Mouse (Mus musculus) megakaryocyte, embryonic 14.5 days (primary cell): ENCODE measurements around the gene B230118H07Rik.

ENCODE experiments used
- FLI1 ChIP-seq: IDR thresholded peaks from 2 replicates; pipeline ENCODE4 v1.6.1; 2012; ENCODE audit warnings: low read length, inconsistent platforms, mixed read lengths
- GATA1 ChIP-seq: IDR thresholded peaks from 3 replicates; pipeline ENCODE4 v1.6.1; 2012; ENCODE audit warnings: mixed read lengths, low read length, inconsistent platforms, borderline replicate concordance

- no peak for TF ChIP-seq GATA1
- no peak for TF ChIP-seq FLI1
Observed at GRCm38 (mm10) chr2:101555886-101556285, 93.4 kb downstream of the B230118H07Rik start.
